Mouse (Mus musculus) stomach, postnatal 0 days (tissue): ENCODE results near the gene Tspan18.

Source experiments
- CTCF ChIP-seq: IDR thresholded peaks from 2 replicates; pipeline ENCODE4 v1.5.1; 2016; ENCODE audit warnings: antibody characterized with exemption, low read depth, mild to moderate bottlenecking, moderate library complexity
- EP300 ChIP-seq: optimal IDR thresholded peaks from 2 replicates; pipeline ENCODE3; 2016; ENCODE audit warnings: antibody characterized with exemption

DNA sequence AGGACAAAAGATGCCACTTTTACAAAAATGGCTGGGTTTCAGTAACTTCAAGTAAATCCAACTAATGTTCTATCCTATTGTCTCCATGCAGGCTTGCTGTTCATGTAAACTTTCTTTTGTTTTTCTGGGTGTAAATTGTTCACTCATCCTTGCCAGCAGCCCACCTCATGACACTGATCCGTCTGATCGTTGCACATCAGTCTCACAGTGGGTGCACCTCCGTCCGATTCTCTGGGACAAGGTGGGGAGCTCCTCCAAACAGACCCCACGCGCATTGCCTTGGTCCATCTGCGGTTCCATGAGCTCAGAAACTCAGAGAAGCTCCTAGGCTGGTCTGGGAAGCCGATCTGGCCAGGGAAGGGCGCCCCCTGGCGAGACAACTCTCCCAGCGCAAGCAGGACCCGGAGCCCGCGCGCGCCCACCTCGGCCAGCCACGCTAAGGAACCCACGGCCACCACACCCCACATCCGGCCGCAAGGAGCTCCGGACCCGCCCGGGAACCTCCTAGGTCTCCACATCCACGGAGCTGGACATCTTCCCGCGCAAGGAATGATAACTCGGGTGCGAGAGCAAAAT is 976 bp downstream of the Tspan18 start:
- TF ChIP-seq EP300 = no peak
- peak; percentile 89 for TF ChIP-seq CTCF
